Mouse (Mus musculus) liver, adult 2 months (tissue): ENCODE measurements around the gene Triobp.

ENCODE experiments used
- CTCF ChIP-seq: fragments of 200-500 bp; IDR thresholded peaks from 2 replicates; pipeline ENCODE4 v1.5.1; 2011; ENCODE audit warnings: low read depth, low read length, control low read depth
- POLR2A ChIP-seq: fragments of 200-500 bp; IDR thresholded peaks from 2 replicates; pipeline ENCODE4 v1.6.1; 2011; ENCODE audit warnings: low read length, control low read depth; ENCODE audit not compliant: insufficient read depth; ENCODE audit errors: extremely low read depth

- no peak for TF ChIP-seq CTCF
- no peak for TF ChIP-seq POLR2A
Observed at GRCm38 (mm10) chr15:78946232-78946631, 1.3 kb upstream of the Triobp start.
